Comparison of ENCODE assay signal across 12 mouse cellular contexts in the genomic region with DNA sequence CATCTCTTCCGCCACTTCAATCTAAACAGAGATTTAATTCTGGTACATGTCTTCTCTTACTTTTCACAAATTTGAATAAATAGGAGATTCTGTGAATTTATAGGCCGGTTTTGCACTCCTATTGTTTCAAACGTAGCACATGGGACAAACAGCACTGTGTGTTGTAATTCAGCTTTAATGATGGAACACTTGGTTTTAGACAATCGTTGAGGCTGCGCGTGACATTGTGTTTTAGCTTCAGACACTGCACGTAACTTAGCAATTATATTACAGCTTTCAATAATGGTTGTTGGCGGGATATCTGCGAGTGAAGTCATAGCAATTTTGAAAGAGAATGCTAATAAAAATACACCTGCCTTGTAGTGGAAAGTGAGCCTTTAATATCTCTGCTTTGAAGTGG.
"Had no signal": no experiment of that assay in that cellular context is flagged by ENCODE, and none has a peak within 500 bp of the region (broad histone marks: within the 10 kb centered on the region; RNA-seq: fewer than 3 reads in every experiment).

No protein-coding gene starts in this region.

- H3K4me1 ChIP-seq: kidney, embryonic 15.5 days; liver, embryonic 15.5 days had no signal

- H3K27ac ChIP-seq: kidney, embryonic 15.5 days; left cerebral cortex, adult 2 months; limb, embryonic 10.5 days; liver, embryonic 15.5 days had no signal

- H3K4me3 ChIP-seq: kidney, embryonic 15.5 days; left cerebral cortex, adult 2 months; limb, embryonic 10.5 days; liver, embryonic 15.5 days had no signal

- H3K4me2 ChIP-seq: kidney, embryonic 15.5 days; liver, embryonic 11.5 days; liver, embryonic 15.5 days had no signal

- ATAC-seq: lung, postnatal 0 days had no signal

- H3K27me3 ChIP-seq: kidney, embryonic 15.5 days; liver, embryonic 15.5 days had no signal

- H3K9ac ChIP-seq: kidney, embryonic 15.5 days; liver, embryonic 15.5 days had no signal

- H3K9me3 ChIP-seq: kidney, embryonic 15.5 days; limb, embryonic 10.5 days; liver, embryonic 15.5 days had no signal

- H3K36me3 ChIP-seq: kidney, embryonic 15.5 days; limb, embryonic 10.5 days; liver, embryonic 15.5 days had no signal

- DNase-seq: kidney, adult 2 months; kidney, postnatal 14 days; lung, adult 2 months; lung, postnatal 36 days; right cerebral cortex, postnatal 14 days; thymus, postnatal 36 days had no signal
